Mouse (Mus musculus): Measurements from ENCODE around the gene Phldb3.
A peak's percentile ranks its signal among the peaks of the same experiment; 100 is the strongest.

Gene Phldb3

DNA sequence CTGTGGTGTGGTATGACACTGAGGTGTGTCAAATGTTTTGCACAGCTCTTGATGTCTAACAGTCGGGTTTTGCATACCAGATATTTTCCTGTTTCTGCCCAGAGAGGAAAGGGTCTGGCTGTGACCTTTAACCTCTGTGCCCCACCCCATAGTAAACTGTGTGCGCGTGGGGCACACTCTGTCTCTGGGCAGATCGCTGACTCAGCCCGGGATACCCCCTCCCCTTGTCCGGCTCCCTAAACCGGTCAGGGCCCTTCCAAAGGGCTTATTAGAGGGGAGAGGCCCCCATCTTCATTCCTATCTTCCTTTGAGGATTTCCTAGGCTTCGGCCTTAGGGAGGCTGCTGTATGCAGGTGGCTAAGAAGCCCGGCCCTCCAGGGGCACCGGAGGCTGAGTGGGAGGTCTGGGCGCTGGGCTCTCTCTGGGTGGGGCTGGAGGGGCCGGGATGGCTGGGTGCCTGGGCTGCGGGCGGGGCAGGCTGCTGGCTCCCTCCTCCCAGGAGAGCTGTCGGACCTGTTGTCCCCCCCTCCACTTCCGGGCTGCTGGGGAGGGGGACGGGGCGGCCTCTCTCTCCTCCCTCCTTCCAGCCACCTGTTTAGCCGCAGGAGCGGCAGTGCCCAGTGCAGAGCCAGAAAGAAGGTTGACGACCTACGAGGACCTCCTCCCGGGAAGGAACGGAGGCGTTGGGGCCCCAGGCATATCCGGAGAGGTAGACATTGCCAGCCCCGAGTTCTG lies at the start of gene Phldb3:
Gene Phldb3, plus strand, starts transcription at position 620 of the 735 bp plus-strand sequence.
- peak; percentile 44 for DNase-seq

GRCm38 (mm10) chr7:24561450-24561849 lies 49.1 kb upstream of the Phldb3 start:
- DNase-seq = no peak

DNA sequence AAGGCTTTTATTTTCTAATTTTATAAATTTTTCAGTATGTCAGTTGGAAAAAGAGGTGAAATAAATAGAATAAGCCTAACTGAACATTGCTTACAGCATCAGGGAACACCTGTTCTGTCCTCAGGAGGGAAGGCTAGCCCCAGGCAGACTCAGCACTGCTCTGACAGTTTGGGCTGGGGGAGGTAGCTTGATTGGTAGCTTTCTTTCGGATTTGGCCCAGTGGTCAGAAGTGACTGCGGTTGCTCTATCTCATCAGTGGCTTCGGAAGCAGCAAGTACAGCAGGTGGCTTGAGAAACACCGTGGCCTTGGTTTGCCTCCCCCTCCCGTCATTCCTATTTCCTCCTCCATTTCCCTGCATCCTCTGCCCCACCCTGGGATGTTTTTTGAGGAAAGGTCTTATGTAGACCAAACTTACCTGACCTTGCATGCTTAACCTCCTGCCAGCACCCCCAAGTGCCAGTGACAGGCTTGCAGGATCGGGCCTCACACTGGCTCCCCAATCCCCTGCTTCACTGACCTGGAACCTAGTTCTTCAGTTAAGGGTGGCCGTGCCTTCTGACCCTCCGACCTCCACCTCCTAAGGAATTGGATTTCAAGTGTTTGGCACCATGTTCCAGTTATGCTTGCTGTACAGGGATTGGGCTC lies 47.2 kb upstream of the Phldb3 start:
- no peak for DNase-seq

DNA sequence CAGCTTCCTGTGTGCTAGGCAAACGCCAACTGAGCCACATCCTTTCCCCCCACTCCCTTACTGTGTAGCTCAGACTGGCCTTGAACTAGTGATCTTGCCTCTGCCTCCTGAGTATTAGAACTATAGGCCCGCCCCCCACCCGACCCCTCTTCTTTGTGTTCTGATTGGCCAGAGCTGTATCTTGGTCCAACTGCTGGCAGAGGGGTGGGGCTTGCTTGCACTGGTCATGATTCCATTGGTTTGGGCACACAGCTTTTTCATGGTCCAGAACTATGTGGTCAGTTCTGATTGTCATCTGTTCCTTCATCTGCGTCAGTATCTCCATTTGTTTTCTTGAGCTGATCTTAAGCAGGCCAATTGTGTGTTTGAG lies 46.7 kb upstream of the Phldb3 start:
- no peak for DNase-seq

DNA sequence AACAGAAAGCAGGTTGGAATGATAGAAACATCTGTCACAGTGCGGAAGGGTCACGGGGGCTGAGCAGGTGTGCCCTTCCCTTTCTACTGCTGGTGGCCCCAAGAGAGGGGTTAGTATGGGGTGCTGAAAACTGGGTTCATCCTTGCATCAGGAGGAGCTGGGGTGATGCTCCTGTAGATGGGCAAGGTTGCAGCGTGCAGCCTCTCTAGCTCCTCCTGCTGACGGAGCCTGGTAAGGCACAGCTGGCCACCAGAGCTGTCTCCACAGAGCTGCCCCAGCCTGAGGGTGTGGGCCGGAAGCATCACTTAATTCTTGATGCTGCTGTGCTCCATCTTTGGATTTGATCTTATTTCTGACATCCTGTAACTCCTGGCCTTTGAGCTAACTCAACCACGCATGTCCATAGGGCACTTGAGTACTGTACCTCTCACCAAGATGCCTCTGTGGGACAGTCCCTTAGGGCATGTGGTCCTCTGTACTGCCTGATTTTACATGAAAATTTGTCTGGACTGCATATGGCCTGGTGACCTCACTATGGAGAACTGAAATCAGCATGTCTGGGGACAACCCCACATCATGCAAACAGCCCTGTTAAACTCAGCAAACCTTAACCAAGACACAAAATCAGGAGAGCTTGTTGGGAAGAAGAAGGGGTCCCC lies 45.8 kb upstream of the Phldb3 start:
- peak; percentile 81 for DNase-seq

GRCm38 (mm10) chr7:24565627-24566026 lies 44.9 kb upstream of the Phldb3 start:
- DNase-seq = no peak

GRCm38 (mm10) chr7:24566206-24566605 lies 44.4 kb upstream of the Phldb3 start:
- no peak for DNase-seq

DNA sequence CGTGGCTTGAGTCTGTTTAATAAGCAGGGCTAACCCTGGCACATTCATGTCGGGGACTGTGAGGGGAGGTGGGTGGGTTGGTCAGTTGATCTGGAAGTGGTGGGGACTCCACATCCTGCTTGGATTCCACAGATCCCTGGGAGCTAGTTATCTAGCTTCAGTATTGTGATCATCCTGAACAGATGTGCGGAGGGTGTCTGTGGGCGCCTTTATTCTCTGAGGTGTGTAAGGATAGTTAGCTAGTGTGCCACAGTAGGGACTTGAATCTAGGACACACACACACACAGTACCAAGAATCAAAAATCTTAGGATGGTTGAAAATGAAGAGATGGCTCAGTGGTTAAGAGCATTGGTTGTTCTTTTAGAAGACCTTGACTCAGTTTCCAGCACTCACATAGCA lies 42.1 kb upstream of the Phldb3 start:
- no peak for DNase-seq

- no peak for DNase-seq
Measured at GRCm38 (mm10) chr7:24571071-24571470, 39.5 kb upstream of the Phldb3 start.

- DNase-seq = no peak
Measured at GRCm38 (mm10) chr7:24572455-24572854, 38.1 kb upstream of the Phldb3 start.

- peak; percentile 31 for DNase-seq
Measured at GRCm38 (mm10) chr7:24574224-24574796, 36.3 kb upstream of the Phldb3 start.

DNA sequence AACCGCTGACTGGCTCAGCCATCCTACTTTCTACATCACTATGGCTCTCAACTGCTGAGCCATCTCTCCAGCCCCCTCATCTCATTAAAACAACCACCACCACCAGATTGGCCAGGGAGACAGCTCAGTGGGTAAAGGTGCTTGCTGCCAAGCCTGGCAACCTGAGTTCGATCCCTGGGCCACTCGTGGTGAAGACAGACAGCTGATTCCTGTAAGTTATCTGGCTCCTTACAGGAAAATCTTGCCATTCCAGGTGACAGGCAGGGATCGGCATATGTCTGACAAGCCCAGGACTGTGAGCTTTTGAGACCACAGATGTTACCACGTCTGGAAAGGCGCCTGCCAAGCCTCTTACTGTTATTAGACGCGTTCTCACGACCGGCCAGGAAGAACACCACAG lies 32.8 kb upstream of the Phldb3 start:
- no peak for DNase-seq

DNA sequence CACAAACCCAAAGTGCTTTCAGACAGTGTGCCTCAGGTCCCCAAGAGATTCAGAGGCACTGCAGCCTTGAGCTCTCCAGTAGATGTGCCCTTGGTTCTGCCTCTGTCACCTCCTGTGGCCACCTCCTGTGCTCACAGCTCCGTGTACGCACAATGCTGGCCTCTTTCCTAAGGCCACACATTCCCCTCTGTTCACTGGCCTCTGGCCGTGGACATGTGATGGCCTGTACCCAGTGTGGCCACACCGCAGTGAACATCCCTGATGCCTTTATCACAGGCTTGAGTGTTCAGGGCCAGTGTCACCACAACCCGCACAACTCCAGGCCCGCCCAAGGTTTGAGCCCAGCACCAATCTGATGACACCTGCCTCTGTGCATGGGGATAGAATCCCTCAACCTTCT lies 25.7 kb upstream of the Phldb3 start:
- no peak for DNase-seq

- DNase-seq = no peak
Measured at GRCm38 (mm10) chr7:24585995-24586394, 24.6 kb upstream of the Phldb3 start.

- peak; percentile 52 for DNase-seq
Measured at GRCm38 (mm10) chr7:24586828-24587227, 23.7 kb upstream of the Phldb3 start.

GRCm38 (mm10) chr7:24587330-24588105 lies 23.0 kb upstream of the Phldb3 start, which contains the start of the genes Ethe1 and Zfp575:
Gene Ethe1 (plus strand): TSS chr7:24587543.
Gene Zfp575 (minus strand): TSS chr7:24587641.
- peak; percentile 78 for DNase-seq

- peak; percentile 68 for DNase-seq
Measured at GRCm38 (mm10) chr7:24588336-24588735, 22.2 kb upstream of the Phldb3 start.

DNA sequence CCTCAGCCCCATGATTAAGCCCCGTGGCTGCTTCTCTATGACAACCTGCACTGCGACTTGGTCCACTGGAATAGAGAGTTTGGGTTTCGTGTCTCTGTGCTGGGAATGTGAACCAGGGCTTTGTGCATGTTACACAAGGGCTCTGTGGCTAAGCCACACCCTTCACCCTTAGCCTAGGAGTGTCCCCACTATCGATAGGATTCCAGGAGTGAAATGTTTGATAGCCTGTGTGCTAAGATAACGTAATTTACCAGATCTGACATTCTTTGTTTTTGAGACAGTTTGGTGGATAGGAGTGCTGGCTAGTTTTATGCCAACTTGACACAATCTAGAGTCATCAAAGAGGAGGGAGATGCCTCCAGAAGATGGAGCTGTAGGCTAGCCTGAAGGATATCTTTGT lies 18.8 kb upstream of the Phldb3 start:
- no peak for DNase-seq

- no peak for DNase-seq
Measured at GRCm38 (mm10) chr7:24592163-24592562, 18.4 kb upstream of the Phldb3 start.

DNA sequence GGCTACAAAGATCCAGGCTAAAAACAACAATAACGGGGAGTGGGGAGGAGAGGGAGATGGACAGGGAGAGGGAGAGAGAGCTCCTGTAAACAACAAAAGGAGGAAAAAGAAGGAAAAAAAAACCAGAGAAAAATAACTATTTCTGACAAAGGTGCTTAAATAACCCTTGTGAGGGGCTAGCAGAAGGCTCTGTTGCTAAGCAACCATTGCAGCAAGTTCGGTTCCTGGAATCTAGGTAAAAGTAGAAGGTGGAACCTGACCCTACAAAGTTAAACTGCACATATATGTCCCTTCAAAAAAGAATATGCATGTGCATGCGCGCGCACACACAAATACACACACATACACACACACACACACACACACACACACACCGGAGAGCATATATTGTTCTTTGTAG lies 17.8 kb upstream of the Phldb3 start:
- no peak for DNase-seq

GRCm38 (mm10) chr7:24593621-24594308 lies 16.8 kb upstream of the Phldb3 start:
- peak; percentile 77 for DNase-seq

DNA sequence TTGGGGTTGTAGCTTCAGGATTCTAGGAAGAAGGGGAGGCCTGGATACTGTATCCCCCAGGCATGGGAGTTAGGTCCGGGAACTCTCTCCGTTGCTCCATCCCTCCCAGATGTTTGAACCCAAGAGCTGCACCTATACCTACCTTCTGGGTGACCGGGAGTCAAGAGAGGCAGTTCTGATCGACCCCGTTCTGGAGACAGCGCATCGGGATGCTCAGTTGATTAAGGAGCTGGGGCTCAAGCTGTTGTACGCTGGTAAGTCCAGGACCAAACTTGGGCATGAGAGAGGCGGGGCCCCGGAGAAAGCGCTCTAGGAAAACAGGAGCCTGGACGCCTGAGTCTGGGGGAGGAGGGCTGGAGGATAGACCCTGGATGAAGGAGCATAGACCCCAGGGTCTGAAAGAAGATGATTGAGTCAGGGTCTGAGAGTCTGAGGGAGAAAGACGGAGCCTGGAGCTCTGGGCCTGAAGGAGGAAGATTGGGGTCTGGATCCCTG lies 16.2 kb upstream of the Phldb3 start:
- DNase-seq = no peak
